Mouse (Mus musculus) small intestine, adult 2 months (tissue): ENCODE data around the gene Gxylt1.

Source experiments
- CTCF ChIP-seq: fragments of 200-500 bp; IDR thresholded peaks from 2 replicates; pipeline ENCODE4 v1.5.1; 2012; ENCODE audit warnings: low read depth, mild to moderate bottlenecking, control low read depth, inconsistent platforms, low read length, moderate library complexity, mixed read lengths; ENCODE audit not compliant: insufficient replicate concordance, insufficient read length; ENCODE audit errors: extremely low read depth
- POLR2A ChIP-seq: fragments of 200-500 bp; IDR thresholded peaks from 2 replicates; pipeline ENCODE4 v1.6.1; 2012; ENCODE audit warnings: low read depth, mild to moderate bottlenecking, control low read depth, inconsistent platforms, low read length, moderate library complexity

GRCm38 (mm10) chr15:93275623-93276022, 644 bp upstream of the Gxylt1 start:
- TF ChIP-seq POLR2A: no peak
- no peak for TF ChIP-seq CTCF
